Mouse (Mus musculus) thymus, adult 2 months (tissue): Measurements from ENCODE around the gene Gpr171.

ENCODE experiments used
- CTCF ChIP-seq: fragments of 200-500 bp; IDR thresholded peaks from 2 replicates; pipeline ENCODE4 v1.5.1; 2012; ENCODE audit warnings: mild to moderate bottlenecking, control low read depth, low read length, moderate library complexity, borderline replicate concordance; ENCODE audit not compliant: control insufficient read depth, poor library complexity, insufficient read depth; ENCODE audit errors: extremely low read depth
- POLR2A ChIP-seq: fragments of 200-500 bp; IDR thresholded peaks from 2 replicates; pipeline ENCODE4 v1.6.1; 2012; ENCODE audit warnings: mild to moderate bottlenecking, low read length, control low read depth, moderate library complexity; ENCODE audit not compliant: control insufficient read depth, poor library complexity, insufficient read depth; ENCODE audit errors: extremely low read depth

GRCm38 (mm10) chr3:59138946-59139468, 37.4 kb upstream of the Gpr171 start:
- TF ChIP-seq CTCF (no peak), POLR2A (no peak)
